Mouse (Mus musculus): ENCODE results near the gene Snapc3. TPM values are rescaled to one million over a fixed set of nuclear protein-coding genes. Genes with fewer than 3 reads are reported as not detected.

Snapc3 gene
- total RNA-seq, 2 experiments from 2014 or later, result 37.0 to 39.7 TPM

DNA sequence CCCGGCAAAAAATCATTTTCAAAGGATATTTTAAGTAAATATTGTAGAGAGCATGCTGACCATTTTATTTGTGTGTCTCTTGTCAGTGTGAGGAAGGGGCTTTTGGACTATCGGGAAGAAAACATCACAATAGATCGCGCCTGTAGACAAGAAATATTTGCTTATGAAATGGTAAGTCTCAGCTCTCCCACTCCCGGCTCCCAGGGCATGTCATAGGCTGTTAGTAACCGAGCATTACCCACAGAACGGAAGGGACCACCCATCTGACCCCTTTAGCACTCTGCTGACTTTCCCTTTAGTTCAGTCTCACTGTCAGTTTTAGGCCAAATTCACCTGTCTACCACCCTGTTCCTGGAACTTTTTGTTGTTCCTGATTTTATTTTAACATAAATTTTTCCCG, 10.2 kb downstream of the Snapc3 start:
- no peak for DNase-seq (ENCODE audit: low spot score in 2 of 2)
- H3K27ac ChIP-seq, result no peak overlapping the region
- no peak for TF ChIP-seq CTCF (conservative IDR thresholded peaks at IDR 0.05)
- no peak overlapping the region for H3K4me3 ChIP-seq

DNA sequence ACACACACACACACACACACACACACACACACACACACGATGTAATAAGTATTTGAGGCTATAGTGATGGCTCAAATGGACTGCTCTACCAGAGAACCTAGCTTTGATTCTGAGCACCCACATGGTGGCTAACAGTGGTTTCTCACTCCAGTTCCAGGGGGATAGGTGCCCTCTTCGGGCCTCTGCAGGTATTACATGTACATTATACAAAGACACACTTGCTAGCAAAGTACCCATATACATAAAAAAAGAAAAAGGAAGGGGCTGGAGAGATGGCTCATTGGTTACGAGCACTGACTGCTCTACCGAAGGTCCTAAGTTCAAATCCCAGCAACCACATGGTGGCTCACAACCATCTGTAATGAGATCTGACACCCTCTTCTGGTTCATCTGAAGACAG, 11.3 kb downstream of the Snapc3 start:
- DNase-seq (ENCODE audit: low spot score in 2 of 2), result no peak
- peak; percentile 57 for TF ChIP-seq CTCF (conservative IDR thresholded peaks at IDR 0.05)
- Histone ChIP-seq H3K4me3 (no peak overlapping the region), H3K27ac (no peak overlapping the region)

DNA sequence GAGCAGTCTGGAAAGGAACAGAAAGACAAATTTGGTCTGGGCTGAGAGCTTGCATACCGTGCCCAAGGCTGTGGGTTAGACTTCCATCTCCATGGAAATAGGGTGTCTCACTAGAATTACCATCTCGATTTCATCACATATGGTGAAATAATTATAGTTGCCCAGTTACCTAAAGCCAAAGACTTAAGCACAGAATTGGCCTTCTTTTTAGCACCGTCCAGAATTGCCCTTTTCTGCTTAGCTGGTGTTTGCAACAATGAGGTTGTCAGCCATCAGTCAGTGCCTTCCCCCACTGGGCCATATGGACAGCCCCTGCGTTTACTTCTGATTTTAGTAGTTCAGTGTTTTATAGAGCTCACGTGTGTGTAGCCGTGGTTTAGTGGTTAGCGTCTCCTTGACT, 14.4 kb downstream of the Snapc3 start:
- no peak for TF ChIP-seq CTCF (conservative IDR thresholded peaks at IDR 0.05)
- H3K4me3 ChIP-seq, result no peak overlapping the region
- no peak for DNase-seq (ENCODE audit: low spot score in 2 of 2)
- peak overlapping the region; percentile 54; the same call in 1 of the 2 replicates for H3K27ac ChIP-seq

DNA sequence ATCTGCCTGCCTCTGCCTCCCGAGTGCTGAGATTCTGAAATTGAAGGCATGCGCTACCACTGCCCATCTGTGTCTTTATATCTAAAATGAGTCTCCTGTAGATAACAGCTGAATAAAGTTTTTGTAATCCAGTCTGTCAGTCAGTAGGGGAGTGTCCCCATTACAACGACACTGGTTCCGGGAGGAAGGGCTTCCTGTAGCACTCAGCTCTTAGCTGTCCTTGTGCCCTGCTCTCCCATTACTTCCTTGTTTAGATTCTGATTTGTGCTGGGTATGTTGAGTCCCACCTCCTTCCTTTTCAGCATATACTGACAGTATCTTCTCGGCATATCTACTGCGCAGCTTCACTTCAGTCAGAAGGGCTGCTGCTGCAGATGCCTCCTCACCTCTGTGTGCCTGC, 15.4 kb downstream of the Snapc3 start:
- H3K27ac ChIP-seq, result no peak overlapping the region
- no peak overlapping the region for H3K4me3 ChIP-seq
- DNase-seq (ENCODE audit: low spot score in 2 of 2), result no peak
- no peak for TF ChIP-seq CTCF (conservative IDR thresholded peaks at IDR 0.05)

DNA sequence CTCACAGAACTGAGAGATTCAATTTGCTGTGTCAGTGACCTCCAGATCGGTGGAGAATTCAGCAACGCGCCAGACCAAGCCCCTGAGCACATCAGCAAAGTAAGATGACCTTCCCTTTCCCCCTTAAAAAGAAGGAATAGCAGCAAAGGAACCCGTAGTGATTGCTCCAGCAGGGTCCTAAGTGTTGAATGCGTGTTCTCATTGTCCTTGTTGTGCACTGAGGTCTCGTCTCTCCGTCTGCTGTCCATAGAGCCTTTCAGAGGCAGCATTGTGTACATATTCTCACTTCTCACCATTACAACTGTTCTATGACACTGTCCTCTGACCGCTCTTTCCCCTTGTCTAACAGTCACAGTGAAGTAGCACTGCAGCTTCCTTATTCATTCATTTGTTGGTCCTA, 18.9 kb downstream of the Snapc3 start:
- DNase-seq (ENCODE audit: low spot score in 2 of 2), result no peak
- H3K4me3 ChIP-seq, result no peak overlapping the region
- H3K27ac ChIP-seq, result no peak overlapping the region
- no peak for TF ChIP-seq CTCF (conservative IDR thresholded peaks at IDR 0.05)

DNA sequence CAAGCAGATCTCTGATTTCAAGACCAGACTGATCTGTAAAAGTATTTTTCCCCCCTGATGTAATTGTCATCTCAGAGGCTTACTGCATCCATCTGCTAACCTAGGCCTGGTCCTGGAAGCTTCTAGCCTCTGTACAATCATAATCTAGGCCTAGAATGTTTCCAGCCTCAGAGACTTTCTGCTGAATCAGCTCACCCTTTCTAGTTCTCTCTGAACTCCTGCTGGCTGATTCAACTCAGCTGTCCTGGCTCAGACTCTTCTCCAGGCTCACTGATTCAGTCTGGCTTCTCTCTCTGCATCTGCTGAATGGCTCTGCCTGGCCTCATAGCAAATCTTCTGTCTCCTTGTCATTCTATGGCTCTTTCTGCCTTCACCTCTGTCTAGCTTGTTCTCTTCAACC, 20.6 kb downstream of the Snapc3 start:
- no peak overlapping the region for H3K4me3 ChIP-seq
- no peak for TF ChIP-seq CTCF (conservative IDR thresholded peaks at IDR 0.05)
- no peak for DNase-seq (ENCODE audit: low spot score in 2 of 2)
- H3K27ac ChIP-seq, result peak overlapping the region; percentile 51; the same call in 1 of the 2 replicates

DNA sequence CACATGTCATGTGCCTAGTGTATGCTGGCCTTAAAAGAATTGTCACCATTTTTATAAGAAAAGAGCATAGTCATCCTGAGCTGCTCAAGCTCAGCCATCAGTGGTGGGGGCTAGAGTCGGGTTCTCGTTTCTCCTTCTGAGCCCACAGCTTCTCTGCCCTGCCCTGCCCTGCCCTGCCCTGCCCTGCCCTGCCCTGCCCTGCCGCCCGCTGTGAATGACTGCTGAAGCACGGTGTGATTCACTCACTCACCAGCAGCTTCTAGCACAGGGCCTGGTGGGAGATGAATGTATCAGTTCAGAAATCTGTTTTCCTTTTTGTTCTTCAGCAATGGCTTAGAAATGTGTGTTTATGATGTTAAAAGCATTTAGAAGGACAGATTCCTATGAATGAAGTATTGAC, 21.5 kb downstream of the Snapc3 start:
- no peak for DNase-seq (ENCODE audit: low spot score in 2 of 2)
- no peak for TF ChIP-seq CTCF (conservative IDR thresholded peaks at IDR 0.05)
- no peak overlapping the region for H3K4me3 ChIP-seq
- H3K27ac ChIP-seq, result peak overlapping the region; percentile 74

DNA sequence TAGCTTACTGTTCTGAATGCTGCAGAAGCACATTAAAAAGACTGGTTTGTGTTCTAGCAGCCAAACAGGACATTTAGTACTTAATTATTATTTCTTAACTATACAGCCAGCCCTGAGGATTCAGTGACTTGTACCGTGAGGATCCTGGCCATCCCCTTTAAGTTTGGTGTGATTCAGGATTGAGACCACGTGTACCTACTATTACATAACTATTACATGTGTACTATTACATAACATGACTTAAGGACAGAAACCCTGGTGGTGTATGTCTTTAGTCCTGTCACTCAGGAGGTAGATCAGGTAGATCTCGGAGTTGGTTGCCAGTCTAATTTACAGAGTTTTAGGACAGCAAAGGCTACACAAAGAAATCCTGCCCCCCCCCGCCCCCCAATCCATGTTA, 23.5 kb downstream of the Snapc3 start:
- Histone ChIP-seq H3K4me3 (no peak overlapping the region), H3K27ac (peak overlapping the region; percentile 18; the same call in 1 of the 2 replicates)
- TF ChIP-seq CTCF (conservative IDR thresholded peaks at IDR 0.05), result no peak
- DNase-seq (ENCODE audit: low spot score in 2 of 2), result no peak

DNA sequence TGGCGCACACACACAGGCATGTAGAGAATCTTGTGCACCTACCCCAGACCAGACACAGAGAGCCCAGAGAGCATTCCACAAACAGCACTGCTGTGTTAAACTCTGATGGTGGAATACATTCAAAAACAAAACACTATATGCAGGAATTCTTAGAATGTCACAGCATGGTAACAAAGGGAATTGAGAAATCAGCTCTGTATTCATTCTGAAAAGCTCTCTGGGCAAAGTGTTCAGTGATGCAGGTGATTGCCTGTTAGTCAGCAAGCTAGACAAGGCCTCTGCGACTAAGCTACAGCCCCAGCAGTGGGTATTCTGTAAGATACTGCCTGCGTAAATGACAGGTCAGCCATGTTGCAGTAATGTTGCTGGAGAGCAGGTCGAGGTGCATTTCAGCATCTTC, 33.3 kb downstream of the Snapc3 start:
- no peak for TF ChIP-seq CTCF (conservative IDR thresholded peaks at IDR 0.05)
- Histone ChIP-seq H3K4me3 (no peak overlapping the region), H3K27ac (no peak overlapping the region)
- DNase-seq (ENCODE audit: low spot score in 2 of 2), result no peak

DNA sequence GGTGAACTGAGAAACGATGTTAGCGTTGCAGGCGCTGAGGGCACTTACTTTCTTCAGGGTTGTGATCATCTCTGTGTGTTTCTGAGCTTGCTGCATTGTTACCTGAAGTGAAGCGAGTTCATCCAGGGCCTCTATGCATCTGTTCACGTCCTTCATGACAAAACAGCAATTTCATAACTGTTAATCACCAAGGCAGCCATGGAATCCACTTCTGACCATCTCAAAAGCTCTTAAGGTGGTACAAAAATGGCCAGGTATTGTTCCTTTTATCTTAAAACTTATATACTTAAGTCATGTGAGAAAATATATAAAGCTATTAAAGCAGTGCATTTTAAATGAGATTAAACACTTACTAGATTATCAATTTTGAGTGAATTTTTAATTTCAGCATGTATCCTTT, 42.6 kb downstream of the Snapc3 start:
- no peak for TF ChIP-seq CTCF (conservative IDR thresholded peaks at IDR 0.05)
- Histone ChIP-seq H3K27ac (no peak overlapping the region), H3K4me3 (no peak overlapping the region)
- DNase-seq (ENCODE audit: low spot score in 2 of 2), result no peak

DNA sequence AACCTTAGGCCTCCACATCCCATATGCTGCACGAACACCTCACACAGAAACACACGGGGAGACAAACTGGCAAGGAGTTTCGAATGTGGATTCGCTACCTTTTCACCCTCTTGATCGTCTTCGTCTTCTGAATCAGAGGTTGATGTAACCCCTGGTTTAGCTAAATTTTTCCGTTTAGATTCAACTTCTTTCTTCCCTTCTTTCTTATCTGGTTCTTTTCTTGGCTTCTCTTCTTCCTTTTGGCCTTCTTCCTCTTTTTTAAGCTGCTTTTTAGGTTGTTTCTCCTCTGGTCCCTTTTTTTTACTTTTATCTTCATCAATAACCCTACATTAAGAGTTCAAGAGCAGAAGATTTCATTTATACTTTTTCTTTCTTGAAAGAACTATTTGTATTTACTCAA, 47.3 kb downstream of the Snapc3 start:
- no peak overlapping the region for H3K4me3 ChIP-seq
- DNase-seq (ENCODE audit: low spot score in 2 of 2), result no peak
- H3K27ac ChIP-seq, result no peak overlapping the region
- TF ChIP-seq CTCF (conservative IDR thresholded peaks at IDR 0.05), result no peak

DNA sequence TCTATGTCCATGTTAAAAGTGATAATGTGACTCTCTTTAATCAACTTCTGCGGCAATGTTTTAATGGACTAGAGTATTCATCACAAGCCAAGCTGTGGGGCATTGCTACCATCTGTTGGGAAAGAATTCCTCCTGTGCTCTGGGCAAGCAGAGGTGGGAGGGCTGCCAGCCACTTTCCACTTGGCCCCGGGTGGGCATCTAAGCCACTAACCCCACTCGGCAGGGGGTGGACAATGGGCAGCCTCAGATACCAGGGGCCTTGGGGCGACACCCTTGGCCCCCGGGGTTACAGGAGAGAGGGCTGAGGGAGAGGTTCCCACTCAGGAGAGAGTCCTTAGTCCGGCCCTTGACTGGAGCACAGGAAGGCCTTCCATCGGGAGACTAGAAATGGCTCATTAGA, 50.1 kb downstream of the Snapc3 start:
- Histone ChIP-seq H3K27ac (no peak overlapping the region), H3K4me3 (no peak overlapping the region)
- TF ChIP-seq CTCF (conservative IDR thresholded peaks at IDR 0.05), result no peak
- no peak for DNase-seq (ENCODE audit: low spot score in 2 of 2)

DNA sequence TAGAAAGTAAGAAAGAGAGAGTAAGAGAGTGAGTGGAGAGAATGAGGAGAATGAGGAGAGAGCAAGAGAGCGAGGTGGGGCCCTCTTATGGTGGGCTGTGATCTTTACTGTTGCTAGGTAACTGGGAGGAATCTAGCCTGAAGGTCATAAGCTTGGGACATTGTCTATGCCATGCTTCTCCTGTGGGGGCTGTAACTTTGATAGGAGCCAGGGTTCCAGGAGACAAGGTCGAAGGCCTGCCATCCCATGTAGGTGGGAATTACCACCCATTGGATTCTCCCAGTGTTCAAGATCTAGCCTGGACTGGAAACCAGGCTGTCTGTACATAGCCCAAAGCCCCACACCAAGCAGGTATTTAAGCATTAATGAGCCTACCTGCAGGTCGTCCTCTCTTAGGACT, 50.7 kb downstream of the Snapc3 start:
- no peak overlapping the region for H3K4me3 ChIP-seq
- DNase-seq (ENCODE audit: low spot score in 2 of 2), result no peak
- no peak for TF ChIP-seq CTCF (conservative IDR thresholded peaks at IDR 0.05)
- H3K27ac ChIP-seq, result no peak overlapping the region

DNA sequence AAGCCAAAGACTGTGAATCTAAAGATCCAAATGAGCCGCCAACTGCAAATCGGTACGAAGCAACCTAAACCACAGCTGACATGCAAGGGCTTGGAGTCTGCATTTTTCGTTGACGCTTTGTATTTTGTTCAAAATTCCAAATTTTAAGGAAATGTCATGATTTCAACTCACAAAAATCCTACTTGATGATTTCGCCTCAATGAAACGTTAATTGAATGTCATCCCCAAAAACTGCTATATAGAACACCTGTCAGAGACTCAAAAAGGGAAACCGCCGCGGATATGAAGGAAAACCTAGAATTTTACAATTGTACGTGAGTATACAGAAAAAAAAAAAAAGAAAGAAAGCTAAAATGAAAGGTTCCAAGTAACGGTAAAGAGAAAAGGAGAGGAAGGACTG, 67.7 kb downstream of the Snapc3 start:
- Histone ChIP-seq H3K27ac (peak overlapping the region; percentile 100), H3K4me3 (peak overlapping the region; percentile 86)
- no peak for DNase-seq (ENCODE audit: low spot score in 2 of 2)
- TF ChIP-seq CTCF (conservative IDR thresholded peaks at IDR 0.05), result no peak

DNA sequence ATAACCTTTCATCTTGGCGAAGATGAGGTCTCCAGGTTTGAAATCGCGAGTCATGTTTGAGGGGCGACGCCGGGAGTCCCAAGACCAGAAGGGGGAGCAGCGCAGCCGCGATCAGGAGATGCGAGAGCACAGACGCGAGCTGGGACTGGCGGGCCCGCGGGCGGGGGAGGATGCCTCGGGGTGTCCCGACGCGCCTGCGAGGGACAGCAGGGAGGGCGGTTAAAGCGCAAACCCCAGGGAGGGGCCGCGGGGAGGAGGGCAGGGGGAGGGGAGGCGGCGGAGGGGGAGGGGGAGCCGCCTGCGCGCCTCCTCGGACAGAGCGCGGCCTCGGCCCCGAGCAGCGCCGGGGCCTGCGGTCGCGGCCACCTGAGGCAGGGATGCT, 68.2 kb downstream of the Snapc3 start:
- TF ChIP-seq CTCF (conservative IDR thresholded peaks at IDR 0.05), result peak; percentile 80

More for the DNA sequence above, 68.2 kb downstream of the Snapc3 start:
- Histone ChIP-seq H3K4me3 (peak overlapping the region; percentile 86), H3K27ac (peak overlapping the region; percentile 100)
- DNase-seq (ENCODE audit: low spot score in 2 of 2), result peak; percentile 89 to 90

Data from layer of hippocampus, adult 2 months (tissue).